Mouse (Mus musculus): ENCODE results near the gene Akap6. TPM values are rescaled to one million over a fixed set of nuclear protein-coding genes. Genes with fewer than 3 reads are reported as not detected.

Gene Akap6
- total RNA-seq (2023): not detected in 2 replicates

DNA sequence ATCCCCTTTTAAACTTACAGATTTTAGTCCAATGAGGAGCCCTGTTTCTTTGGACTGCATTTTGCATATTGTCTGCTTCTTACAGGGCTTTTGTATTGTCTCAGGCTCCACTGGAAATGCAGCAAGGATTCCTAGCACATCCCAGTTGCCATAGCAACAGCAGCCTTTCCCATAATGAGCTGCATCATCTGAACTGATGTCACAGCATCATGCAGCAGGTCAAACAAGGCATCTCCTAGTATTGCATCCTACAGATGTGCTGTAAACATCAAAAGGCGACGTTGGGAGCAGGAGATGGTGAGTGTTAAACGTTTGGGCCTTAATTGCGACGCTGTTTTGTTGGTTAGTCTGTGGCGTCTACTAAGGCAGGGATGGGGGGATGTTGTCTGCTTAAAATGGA is at the start of gene Akap6:
TSS of gene Akap6 (plus strand) at position 238 of the 400 bp plus-strand sequence.

Other genes with a start within 250 kb of the Akap6 start
- gene Arhgap5, start 195.4 kb upstream of the Akap6 start, total RNA-seq (2023): 2.4 and 2.7 TPM in 2 replicates

Measured in neutrophil, adult 65 days (primary cell).